Mouse (Mus musculus) myocyte (in vitro differentiated cells): ENCODE measurements around the gene Fam213a.

Source experiments
- CEBPB ChIP-seq: IDR thresholded peaks from 2 replicates; pipeline ENCODE4 v1.6.1; 2011; ENCODE audit warnings: mild to moderate bottlenecking, moderate library complexity; ENCODE audit not compliant: poor library complexity, insufficient read depth, severe bottlenecking
- MAX ChIP-seq: IDR thresholded peaks from one replicate; pipeline ENCODE4 v1.6.1; 2011; ENCODE audit warnings: low read depth, mild to moderate bottlenecking, control low read depth
- POLR2A ChIP-seq: IDR thresholded peaks from one replicate; pipeline ENCODE4 v1.6.1; 2011; ENCODE audit warnings: low read depth, mild to moderate bottlenecking, control low read depth, moderate library complexity; ENCODE audit not compliant: insufficient read length
- POLR2AphosphoS2 ChIP-seq: IDR thresholded peaks from one replicate; pipeline ENCODE4 v1.6.1; 2011; ENCODE audit warnings: low read depth, control low read depth; ENCODE audit not compliant: insufficient read length
- SRF ChIP-seq: IDR thresholded peaks from one replicate; pipeline ENCODE4 v1.6.1; 2011; ENCODE audit warnings: low read depth; ENCODE audit not compliant: control insufficient read depth, insufficient read length
- TCF12 ChIP-seq: IDR thresholded peaks from one replicate; pipeline ENCODE4 v1.6.1; 2011; ENCODE audit warnings: mild to moderate bottlenecking, control low read depth; ENCODE audit not compliant: poor library complexity, insufficient read depth, severe bottlenecking
- USF1 ChIP-seq: IDR thresholded peaks from one replicate; pipeline ENCODE4 v1.6.1; 2011; ENCODE audit warnings: low read depth, mild to moderate bottlenecking, control low read depth, moderate library complexity

- TF ChIP-seq POLR2A = no peak
- no peak for TF ChIP-seq USF1
- no peak for TF ChIP-seq TCF12
- TF ChIP-seq POLR2AphosphoS2 = no peak
- no peak for TF ChIP-seq CEBPB
- TF ChIP-seq SRF = no peak
- TF ChIP-seq MAX = no peak
Observed at GRCm38 (mm10) chr14:40999904-41000645, 13.5 kb downstream of the Fam213a start.
